Mouse (Mus musculus) bone marrow, adult 2 months (tissue): ENCODE results near the gene Kat14. TPM values are rescaled to one million over a fixed set of nuclear protein-coding genes. Genes with fewer than 3 reads are reported as not detected.

Experiments used
- H3K27ac ChIP-seq: fragments of 200-500 bp; 2 replicates; pipeline ENCODE4 v1.5.1; 2012; ENCODE audit warnings: low read depth, mild to moderate bottlenecking, control low read depth, inconsistent platforms, low read length; ENCODE audit not compliant: control insufficient read depth, poor library complexity, insufficient read depth
- H3K4me1 ChIP-seq: fragments of 200-500 bp; 2 replicates; pipeline ENCODE4 v1.6.1; 2011; ENCODE audit warnings: low read length; ENCODE audit not compliant: control insufficient read depth, insufficient read depth
- H3K4me3 ChIP-seq: fragments of 200-500 bp; replicated peaks from 2 replicates; pipeline ENCODE3; 2011; ENCODE audit warnings: mild to moderate bottlenecking, low read depth, low read length, control low read depth; ENCODE audit not compliant: control insufficient read depth
- CTCF ChIP-seq: fragments of 200-500 bp; IDR thresholded peaks from 2 replicates; pipeline ENCODE4 v1.5.1; 2011; ENCODE audit warnings: low read length, control low read depth; ENCODE audit not compliant: control insufficient read depth, insufficient read depth
- POLR2A ChIP-seq: fragments of 200-500 bp; IDR thresholded peaks from 2 replicates; pipeline ENCODE4 v1.6.1; 2011; ENCODE audit warnings: low read depth, mild to moderate bottlenecking, control low read depth, low read length, borderline replicate concordance; ENCODE audit not compliant: control insufficient read depth
- WGBS: fragments of 180-500 bp; shearing (Covaris S2); methylation state at CpG from one replicate; pipeline ENCODE4 v1.1.7; 2018; 5-methylcytosine and 5-hydroxymethylcytosine counted together
- polyA plus RNA-seq: library from polyadenylated mRNA; stranded (reverse); fragments of >200 nt; gene quantifications from 2 replicates; pipeline ENCODE4 v1.2.4, GENCODE M21; 2011; ENCODE audit warnings: low replicate concordance; ENCODE audit not compliant: missing spikeins, insufficient read depth, insufficient read length

The Kat14 gene
- polyA plus RNA-seq, 1 experiment, result 20.0 TPM

- TF ChIP-seq CTCF (no peak), POLR2A (no peak)
- Histone ChIP-seq H3K4me1 (no peaks in the 10 kb centered on the region), H3K27ac (no peak overlapping the region), H3K4me3 (no peak overlapping the region)
- WGBS, result 78% methylated on average over 6 of the region's 6 CpGs
These were observed 31.9 kb downstream of the Kat14 start for GRCm38 (mm10) chr2:144400659-144401058.

- TF ChIP-seq CTCF, result no peak
- TF ChIP-seq POLR2A, result no peak
- 81% methylated on average over 4 of the region's 4 CpGs for WGBS
- Histone ChIP-seq H3K4me3 (no peak overlapping the region), H3K4me1 (no peaks in the 10 kb centered on the region), H3K27ac (no peak overlapping the region)
These were observed 40.3 kb downstream of the Kat14 start for GRCm38 (mm10) chr2:144409037-144409436.

GRCm38 (mm10) chr2:144410603-144411002 lies 41.8 kb downstream of the Kat14 start:
- WGBS, result 76% methylated on average over 3 of the region's 3 CpGs
- TF ChIP-seq CTCF (no peak), POLR2A (no peak)

GRCm38 (mm10) chr2:144414646-144415045 lies 45.9 kb downstream of the Kat14 start:
- 77% methylated on average over 1 of the region's 1 CpGs for WGBS
- Histone ChIP-seq H3K4me1 (no peaks in the 10 kb centered on the region), H3K27ac (no peak overlapping the region), H3K4me3 (no peak overlapping the region)
- TF ChIP-seq CTCF (no peak), POLR2A (no peak)

More at GRCm38 (mm10) chr2:144410603-144411002, 41.8 kb downstream of the Kat14 start:
- H3K4me3 ChIP-seq, result no peak overlapping the region
- no peak overlapping the region for H3K27ac ChIP-seq
- no peaks in the 10 kb centered on the region for H3K4me1 ChIP-seq

DNA sequence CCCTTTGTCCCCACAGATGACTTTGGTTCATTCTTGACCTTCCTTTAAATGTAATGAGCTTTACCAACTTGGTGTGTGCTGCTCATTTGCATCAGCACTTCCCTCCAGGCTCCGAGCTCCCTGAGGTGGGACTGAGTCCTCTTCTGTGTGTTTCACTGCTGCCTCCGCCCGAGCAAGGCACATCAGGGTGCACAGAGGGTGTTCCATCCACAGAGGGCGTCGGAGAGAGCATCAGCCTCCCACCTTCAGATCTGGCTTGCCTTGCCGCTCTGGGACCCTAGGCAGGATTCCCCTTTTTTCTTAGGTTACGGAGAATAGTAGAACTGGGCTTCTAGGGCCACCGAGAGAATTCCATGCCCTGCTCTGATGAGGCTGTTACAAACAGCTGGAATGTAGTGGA lies 48.1 kb downstream of the Kat14 start:
- Histone ChIP-seq H3K4me1 (no peaks in the 10 kb centered on the region), H3K4me3 (no peak overlapping the region), H3K27ac (no peak overlapping the region)
- 68% methylated on average over 8 of the region's 8 CpGs for WGBS
- TF ChIP-seq CTCF (no peak), POLR2A (no peak)

DNA sequence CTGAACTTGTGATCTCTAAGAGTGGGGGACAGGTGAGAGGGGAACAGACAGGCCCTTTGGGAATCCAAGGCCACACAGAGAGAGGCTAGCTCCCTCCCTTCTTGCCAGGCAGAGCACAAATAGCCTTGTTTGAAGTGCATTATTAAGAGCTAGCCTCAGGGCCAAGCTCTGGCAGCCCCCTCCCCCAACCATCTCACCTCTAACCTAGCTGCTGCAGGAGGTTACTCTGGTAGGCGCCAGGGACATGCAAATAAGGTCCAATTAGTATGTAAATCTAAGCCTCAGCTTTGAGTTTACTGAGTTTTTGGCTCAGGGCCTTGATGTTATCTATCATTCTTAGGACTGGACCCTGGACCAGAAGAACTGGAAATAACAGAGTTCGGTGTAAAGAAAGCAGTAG lies 49.3 kb downstream of the Kat14 start:
- no peak for TF ChIP-seq POLR2A
- TF ChIP-seq CTCF, result no peak
- Histone ChIP-seq H3K4me3 (no peak overlapping the region), H3K27ac (no peak overlapping the region), H3K4me1 (no peaks in the 10 kb centered on the region)
- 74% methylated on average over 2 of the region's 2 CpGs for WGBS

- Histone ChIP-seq H3K27ac (no peak overlapping the region), H3K4me3 (no peak overlapping the region), H3K4me1 (no peaks in the 10 kb centered on the region)
- WGBS, result 73% methylated on average over 10 of the region's 10 CpGs
- no peak for TF ChIP-seq POLR2A
- TF ChIP-seq CTCF, result no peak
These were observed 53.4 kb downstream of the Kat14 start for GRCm38 (mm10) chr2:144422094-144422675.

GRCm38 (mm10) chr2:144425761-144426160 lies 57.0 kb downstream of the Kat14 start:
- H3K4me1 ChIP-seq, result no peaks in the 10 kb centered on the region
- TF ChIP-seq CTCF (no peak), POLR2A (no peak)
- H3K4me3 ChIP-seq, result no peak overlapping the region
- 87% methylated on average over 1 of the region's 1 CpGs for WGBS
- no peak overlapping the region for H3K27ac ChIP-seq

DNA sequence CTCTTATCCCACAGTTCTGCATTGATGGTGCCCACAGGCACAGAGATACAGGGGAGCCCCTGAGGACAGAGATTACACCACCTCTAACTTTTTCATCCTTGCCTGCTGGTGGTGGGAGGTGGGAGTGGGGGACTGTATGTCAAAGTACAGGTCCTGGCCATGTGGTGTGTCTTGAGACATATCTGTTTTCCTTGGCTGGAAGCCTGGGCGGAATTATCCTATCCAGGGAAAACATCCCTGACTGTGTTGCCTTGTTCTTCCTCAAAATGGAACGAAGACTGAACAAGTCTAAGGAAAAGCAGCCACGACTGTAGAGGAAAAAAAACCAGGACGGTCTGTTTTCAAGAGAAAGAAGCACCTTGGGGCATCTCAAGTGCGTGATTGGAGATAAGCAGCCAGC lies 59.1 kb downstream of the Kat14 start:
- TF ChIP-seq CTCF (no peak), POLR2A (no peak)
- Histone ChIP-seq H3K4me3 (no peak overlapping the region), H3K4me1 (no peaks in the 10 kb centered on the region), H3K27ac (no peak overlapping the region)
- 77% methylated on average over 5 of the region's 5 CpGs for WGBS
